Mouse (Mus musculus) kidney, postnatal 14 days (tissue): ENCODE measurements around the gene Mrps6.
A peak's percentile ranks its signal among the peaks of the same experiment; 100 is the strongest.

Experiments
- DNase-seq: peaks from one replicate; pipeline ENCODE4 v3.0.0; 2022; ENCODE audit warnings: mixed read lengths

Gene Mrps6

DNA sequence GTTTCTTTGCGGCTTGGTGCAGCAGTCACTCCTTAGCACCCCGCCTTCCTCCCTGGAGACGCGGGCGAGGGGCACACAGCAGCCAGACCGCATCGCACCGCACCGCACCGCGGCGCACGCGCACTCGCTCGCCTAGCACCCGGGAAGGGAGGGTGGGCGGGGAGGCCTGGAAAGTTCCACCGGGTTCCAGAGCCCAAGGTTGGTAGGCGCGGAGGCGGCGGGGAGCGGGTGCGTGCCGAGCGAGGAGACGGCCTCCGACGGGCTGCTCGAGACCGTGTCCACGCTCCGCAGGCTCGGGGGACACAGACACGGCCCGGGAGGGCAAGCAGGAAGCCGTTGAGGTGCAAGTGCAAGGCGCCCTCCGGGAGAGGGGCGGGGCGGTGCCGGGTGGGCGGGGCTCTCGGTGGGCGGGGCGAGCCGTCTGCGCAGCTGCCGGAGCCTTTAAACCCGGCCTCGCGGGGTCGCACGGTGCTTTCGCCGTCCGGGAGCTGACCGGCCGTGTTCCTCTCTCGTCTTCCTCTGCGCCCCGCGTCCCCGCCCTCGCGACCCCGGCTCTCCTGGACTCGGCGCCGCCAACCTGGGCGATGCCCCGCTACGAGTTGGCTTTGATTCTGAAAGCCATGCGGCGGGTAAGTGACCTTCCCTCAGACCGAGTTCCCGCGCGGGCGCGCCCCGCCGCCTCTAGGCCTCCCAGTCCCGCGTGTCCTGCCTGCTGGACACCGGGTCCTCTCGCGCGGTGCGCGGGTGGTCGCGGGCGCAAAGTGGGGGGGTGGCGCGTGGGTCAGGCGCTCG is at the start of gene Mrps6, which contains the start of the genes Gm49711 and Slc5a3:
TSS of gene Mrps6 (plus strand) at position 419 of the 792 bp plus-strand sequence.
TSS of gene Gm49711 (plus strand) at position 465 of the 792 bp plus-strand sequence.
TSS of gene Slc5a3 (plus strand) at position 471 of the 792 bp plus-strand sequence.
- DNase-seq, result peak; percentile 95

DNA sequence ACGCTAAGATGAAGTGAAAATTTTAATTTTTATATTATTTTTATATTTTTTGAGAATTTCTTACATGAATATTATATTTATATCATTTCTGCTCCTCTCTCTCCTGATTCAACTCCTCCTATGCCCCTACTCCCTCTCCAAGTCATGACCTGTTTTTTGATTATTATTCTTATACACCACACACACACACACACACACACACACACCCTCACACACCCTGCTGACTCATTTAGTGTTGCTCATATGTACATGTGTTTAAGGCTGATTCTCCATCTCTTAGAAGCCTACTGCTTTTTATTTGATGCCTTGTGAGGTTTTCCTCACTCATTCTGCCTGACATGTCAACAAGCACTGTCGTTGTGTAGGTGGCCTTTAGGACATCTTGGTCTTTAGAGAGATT is 48.5 kb upstream of the Mrps6 start:
- no peak for DNase-seq

DNA sequence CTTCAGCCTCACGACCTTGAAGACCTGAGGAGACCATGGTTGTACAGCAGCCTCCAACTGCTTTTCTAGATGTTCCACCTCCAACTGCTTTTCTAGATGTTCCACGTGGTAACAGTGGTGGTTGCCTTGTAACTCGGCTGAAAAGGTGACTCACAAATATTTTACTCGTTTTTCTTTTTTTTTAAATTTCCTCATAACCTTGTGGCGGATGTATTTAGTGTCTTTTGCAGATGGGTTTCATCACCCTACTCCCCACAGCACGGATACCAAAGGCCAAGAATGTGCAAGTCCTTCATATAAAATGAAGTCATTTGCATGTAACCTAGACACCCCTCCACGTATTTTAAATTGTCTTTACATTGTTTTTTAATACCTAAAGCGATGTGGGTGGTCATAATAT is 41.3 kb upstream of the Mrps6 start:
- no peak for DNase-seq

DNA sequence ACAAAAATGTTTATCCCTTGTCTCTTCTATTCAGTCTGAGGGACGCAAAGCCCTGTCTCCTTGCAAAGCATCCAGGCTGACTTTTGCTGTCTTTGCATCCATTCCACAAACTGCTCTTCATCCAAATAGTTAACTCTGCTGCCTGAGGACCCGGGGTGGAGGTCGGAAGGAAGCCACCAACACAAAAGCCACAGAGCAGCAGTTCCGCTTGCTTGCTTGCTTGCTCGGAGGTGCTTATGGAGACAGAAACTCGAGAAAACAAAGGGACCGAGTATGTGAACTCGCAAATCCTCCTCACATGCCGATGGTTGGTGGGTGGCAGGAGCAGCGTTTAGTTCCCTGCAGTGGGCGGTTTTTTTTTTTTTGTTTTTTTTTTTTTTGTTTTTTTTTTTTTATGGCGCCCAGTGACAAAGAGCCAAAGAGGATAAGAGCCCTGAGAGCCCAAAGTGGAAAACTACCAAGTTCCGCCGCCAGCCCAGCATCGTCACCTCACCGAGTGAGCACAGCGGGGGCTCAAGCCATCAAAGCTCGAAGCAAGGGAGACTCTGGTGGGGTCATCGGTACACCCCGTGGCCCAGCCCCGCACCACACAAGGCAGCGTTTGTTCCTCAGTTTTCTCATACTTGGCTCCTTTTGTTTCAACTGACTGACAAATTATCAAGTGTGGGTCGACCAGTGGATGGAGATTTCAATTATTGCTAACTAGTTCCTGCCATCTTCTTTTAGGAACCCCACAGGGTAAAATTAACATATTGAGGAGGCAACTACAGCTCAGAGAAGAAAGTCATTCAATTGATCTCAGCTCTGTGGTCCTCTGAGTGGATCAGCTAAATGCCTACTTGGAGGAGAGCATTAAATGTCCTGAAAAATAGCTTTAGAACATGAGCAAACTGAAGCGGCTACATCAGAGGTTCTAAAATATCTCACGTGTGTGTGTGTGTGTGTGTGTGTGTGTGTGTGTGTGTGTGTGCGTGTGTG is 38.6 kb upstream of the Mrps6 start:
- peak; percentile 74 for DNase-seq

DNA sequence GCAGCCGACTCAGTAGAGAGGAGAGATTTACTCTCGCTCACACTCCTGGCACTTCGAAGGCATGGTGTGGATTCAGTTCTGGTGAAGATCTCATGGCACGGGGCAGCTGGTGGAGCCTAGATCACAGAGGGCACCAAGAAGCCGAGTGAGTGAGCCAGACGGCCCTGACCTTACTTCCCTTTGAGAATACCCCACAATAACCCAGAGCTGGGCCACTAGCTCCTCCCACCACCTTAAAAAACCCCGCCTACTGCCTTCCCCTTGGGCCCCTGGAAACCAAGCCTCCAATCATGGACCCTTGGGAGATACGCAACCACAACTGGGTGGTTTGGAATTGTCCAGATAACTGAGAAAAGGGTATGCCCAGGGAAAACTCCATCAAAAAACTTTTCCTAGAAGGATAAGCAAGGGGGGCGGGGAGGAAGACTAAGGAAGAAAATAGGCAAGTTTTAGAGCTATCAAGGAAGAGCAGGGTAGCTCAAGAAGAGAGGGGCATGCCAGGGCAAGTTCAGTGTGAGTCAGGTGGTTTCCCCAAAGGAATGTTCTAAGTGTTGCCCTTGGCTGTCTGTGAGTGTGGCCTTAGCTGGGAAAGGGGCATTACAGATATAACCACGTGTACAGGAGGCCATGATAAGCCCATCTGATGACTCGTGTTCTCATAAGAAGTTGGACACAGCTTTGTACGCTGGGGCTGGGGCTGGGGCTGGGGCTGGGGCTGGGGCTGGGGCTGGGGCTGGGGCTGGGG is 36.2 kb upstream of the Mrps6 start:
- DNase-seq, result no peak

DNA sequence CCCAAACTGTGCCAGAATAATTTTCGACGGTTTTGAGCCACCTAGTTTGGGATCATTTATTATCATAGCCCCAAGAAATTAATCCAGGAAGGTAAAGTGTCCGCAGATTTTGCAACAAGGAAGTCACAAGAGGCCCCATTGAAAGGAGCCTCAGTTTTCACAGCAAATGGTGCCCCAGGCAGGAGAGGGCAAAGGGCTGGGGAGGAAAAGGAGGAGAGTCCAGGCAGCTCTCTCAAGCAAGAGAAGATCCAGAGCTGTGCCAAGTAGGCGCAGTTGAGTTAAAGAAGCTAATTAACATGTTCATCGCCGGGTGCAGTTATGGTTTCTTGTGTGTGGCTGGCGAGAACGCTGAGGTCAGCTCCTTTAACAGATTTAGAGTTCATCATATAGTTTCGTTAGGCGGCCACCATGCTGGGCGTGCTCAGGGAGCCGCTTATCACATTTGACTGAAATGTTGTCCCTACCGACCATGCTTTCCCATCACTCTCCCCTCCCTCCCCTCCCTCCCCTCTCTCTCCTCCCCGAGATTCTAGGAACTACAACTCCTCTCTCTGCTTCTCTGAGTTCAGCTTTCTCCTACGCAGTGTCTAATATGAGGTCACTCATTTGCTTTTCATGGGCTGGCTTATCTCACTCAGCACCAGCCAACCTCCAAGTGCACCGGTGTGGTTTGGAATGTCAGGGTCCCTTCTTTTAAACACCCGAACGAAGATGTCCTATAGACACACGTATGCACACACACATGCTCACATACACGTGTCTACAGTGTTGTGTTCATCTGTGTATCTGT is 35.4 kb upstream of the Mrps6 start:
- DNase-seq, result no peak

DNA sequence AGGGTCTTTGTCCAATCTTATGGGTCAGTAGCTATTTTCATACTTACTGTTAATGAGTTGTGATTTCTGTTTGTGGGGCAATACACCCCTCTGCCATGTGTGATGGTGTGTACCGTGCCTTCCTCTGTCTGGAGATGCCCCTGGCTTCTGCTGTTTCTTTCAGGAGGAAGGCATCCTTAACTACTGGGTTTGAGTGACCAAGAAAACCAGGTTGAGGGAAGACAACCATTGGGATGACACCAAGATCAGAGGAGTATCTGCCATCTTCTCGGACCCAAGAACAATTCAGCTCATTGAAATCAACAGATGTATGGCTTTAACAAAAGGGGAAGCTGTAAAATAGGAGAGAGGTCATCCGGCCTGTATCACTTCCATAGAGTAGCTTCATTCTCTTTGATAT is 24.8 kb upstream of the Mrps6 start:
- DNase-seq, result no peak

DNA sequence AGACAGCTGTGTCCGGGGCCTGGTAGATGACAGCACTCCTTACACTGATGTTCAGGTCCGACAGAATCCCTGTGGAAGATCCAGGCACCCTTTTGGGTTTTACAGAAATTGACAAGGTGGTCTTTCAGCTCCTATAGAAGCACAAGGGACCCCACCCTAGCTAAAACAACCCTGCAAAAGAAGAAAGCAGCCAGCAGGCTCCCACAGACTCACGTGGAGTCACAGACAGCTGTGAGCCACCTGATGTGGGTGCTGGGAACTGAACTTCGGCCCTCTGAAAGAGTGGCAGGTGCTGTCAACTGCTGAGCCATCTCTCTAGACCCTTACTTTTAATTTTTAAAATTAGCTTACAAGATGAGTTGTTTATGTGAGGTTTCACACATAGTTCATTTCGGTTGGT is 23.4 kb upstream of the Mrps6 start:
- no peak for DNase-seq

DNA sequence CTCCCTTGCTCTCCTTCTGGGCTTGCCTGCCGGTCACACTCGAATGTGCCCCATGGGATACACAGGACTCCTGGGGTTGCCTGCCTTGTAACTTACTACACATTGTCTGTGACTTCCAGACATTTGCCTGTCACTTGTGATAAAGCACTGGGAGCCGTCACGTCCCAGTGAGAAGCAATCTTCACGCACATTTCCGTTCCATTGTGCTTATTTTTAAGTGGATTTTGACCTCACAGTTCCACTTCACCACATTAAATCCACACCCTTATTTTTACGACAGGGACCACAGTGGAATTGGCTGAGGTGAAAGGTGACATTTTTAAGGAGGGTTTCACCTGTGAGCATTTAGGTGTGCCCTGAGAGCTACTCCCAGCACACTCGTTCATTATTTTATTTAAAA is 21.4 kb upstream of the Mrps6 start:
- DNase-seq, result no peak

DNA sequence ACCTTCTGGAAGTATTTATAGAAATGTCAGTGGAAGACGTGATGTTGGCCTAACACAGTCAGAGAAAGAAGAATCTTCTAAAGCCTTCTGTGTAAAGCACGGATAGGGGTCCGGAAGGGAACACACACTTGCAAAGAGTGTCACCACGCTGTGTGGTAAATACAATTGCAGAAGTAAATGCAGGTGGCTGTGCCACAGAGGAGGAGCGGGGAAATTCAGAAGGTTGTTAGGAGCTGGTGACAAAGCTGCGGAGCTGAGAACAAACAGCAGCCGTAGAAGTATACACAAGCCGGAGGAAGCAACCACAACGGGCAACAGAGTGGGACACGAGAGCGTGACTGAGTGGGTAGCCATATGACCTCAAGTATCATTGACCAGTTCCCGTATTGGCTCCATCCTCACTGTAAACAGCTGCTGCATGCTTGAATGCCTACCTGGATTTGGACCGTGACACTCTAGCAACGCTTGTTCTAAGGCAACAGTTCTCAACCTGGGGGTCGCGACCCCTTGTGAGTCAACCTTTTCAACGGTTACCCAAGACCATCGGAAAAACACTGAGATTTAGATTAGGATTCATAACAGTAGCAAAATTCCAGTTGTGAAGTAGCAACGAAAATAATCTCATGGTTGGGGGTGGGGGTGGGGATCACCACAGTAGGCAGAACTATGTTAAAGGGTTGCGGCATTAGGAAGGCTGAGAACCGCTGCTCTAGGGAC is 20.0 kb upstream of the Mrps6 start:
- peak; percentile 45 for DNase-seq

DNA sequence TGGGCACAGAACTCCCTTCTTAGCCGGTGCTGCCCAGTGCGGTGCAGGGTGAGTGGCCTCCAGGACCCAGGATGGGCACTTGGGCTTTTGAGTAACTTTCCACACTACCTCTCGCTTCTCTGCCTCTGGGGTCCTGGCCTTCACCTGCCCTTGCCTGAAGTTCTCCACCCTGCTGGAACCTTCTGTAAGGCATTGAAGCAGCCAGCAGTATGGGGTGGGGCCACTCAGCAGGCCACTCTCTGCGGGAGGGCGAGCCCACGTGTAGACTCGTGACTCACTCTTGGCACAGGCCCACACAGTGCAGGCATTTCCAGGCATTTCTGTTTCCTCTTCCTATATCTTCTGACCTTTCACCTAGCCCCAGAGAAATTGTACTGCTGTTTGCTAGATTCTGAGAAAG is 18.6 kb upstream of the Mrps6 start:
- peak; percentile 58 for DNase-seq

DNA sequence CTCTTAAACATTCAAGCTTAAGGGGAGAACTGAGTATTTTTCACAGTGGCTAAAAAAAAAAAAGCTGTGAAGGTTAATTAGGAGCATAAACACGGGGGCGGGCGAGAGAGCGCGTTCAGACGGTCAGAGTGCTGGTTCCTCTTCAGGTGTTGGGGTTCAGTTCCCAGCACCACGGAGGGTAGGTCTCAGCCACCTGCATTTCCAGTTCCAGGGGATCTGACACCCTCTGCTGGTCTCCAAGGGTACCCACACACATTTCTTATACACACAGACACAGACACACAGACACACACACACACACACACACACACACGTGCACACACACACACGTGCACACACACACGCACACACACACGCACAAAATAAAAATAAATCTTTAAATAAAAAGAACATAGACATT is 18.1 kb upstream of the Mrps6 start:
- no peak for DNase-seq

DNA sequence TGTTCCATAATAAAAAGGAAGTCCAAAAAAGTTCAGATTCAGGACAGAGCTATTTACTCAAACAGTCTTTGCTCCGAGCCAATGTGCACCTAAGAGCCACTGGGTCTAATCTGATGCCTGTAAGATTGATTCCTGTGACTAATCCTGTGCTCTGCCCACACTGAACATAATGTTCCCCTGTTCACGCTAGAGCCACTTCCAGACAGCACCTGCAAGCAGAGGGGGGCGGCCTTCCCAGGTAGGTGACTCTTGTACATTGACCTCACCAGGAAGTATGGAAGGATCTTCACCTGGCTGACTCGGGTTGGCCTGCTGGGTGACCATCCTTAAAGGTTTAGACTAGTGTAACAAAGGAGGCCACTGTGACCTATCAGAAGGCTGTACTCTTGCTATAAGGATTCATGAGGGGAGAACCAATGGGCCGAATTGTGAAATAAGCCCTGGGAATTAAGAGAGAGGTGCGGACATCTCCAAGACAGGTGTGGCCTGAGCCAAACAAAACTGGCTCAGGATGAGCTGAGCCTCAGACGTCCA is 6.2 kb upstream of the Mrps6 start:
- DNase-seq, result no peak

DNA sequence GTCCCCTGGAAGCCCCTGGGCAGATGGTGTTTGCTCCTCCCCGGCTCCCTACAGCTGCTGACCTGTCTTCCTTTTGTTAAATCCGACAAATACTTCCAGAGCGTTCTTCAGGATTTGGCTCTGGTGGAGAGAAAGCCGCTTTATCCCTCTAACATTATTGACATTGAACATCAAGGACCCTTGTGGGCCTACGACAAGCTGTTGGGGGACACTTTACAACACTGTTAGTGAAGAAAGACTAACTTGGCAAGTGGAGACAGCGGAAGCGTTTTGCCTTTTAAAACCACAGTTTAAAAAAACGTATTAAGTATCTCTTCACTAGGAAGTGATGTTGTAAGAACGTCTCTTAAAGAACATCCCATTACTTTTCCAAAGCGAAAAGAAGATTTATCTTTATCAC is 5.5 kb upstream of the Mrps6 start:
- DNase-seq, result no peak

DNA sequence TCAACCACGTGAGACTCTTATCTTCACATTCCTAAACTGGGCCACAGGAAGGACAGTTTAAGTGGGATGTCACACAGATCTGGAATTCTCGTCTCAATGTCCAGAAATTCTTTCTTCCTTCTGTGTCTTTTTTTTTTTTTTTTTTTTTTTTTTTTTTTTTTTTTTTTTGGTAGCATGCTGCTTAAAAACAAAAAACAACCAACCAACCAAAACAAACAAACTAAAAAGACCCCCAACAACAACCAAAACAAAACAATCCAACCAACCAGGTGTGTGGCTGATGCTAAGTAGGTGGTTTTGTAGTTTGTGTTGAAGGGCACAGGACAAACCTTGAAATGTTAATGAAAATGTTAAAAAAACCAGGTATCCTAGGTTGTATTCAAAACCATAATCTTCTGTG is 1.4 kb upstream of the Mrps6 start:
- DNase-seq, result no peak

DNA sequence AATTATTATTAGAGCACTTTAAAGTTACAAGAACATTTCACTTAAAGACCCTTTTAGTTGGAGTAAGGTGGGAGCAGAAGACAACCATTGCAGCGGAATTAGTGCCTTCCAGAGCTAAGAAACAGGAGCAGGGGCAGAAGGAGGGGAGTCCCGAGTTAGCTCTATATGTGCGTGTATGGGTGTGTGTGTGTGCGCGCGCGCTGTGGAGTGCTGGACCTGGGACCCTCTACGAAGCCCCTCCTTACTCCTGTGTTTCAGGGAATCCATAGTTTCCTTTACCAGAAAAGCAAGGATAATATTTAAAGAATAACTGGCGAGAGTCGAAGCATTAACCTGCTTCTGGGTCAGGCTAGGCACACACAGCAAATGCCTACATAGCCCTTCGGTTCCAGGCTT is 616 bp upstream of the Mrps6 start:
- peak; percentile 24 for DNase-seq

DNA sequence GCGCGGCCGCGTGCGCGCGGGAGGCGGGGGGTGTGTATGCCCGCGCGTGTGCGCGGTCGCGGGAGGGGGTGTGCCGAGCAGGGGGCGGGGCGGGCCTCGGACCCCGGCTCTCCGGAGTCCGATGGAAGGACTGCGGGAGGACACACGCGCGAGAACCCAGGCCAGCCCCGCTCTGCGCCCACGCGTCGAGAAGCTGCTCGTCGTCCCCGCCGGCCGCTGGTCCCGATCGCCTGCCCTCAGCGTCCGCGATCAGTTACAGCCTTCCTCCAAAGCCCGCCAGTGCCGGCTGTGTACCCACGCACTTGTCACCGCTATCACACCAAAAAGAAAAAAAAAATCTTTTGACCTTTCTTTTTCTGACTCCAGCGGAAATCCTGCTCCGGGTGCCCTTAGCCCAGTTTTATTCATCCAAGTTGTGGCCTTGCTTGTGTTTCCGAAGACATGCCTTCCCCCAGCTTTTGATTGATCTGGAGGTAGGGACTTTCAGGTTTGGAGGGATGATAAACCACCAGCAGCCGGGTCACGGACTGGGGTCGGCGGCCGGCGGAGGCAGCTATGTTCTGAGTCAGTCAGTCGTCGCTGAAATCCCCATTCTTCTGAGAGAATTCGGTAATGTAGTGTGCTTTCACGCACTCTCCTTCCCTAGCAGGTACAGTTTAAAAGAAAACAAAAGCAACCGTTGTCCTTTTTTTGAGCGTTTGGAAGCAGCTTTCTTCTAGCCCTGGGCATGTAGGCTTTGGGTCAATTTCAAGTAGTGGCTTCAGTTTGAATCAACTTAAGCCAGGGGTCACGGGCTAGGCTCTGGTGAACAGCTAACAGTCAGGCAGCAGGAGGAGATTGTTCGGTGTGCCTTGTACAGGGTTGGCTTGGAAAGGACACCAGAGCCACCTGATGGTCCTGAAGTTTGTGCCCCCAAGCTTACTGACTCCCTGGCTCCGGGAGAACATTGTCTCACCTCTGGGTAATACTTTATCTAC is 862 bp downstream of the Mrps6 start:
- DNase-seq, result no peak

DNA sequence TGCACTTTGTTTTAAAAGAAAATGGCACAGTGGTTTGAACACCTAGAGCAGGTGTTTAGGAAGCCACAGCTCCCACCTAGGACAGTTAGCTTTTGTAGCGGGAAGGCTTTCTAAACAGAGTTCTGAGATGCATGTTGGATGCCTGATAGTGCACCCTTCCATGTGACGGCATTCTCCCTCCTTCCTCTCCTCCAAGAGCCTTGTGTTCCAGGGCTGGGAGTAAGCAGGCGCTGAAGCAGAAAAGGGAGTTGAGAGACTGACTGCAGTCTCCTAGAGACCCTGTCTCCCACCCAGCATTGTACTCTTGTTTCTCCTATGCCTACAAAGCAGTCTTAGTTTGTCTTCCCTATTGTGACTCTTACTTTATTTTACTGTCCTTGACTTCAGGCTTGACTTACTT is 2.1 kb downstream of the Mrps6 start:
- DNase-seq, result no peak

DNA sequence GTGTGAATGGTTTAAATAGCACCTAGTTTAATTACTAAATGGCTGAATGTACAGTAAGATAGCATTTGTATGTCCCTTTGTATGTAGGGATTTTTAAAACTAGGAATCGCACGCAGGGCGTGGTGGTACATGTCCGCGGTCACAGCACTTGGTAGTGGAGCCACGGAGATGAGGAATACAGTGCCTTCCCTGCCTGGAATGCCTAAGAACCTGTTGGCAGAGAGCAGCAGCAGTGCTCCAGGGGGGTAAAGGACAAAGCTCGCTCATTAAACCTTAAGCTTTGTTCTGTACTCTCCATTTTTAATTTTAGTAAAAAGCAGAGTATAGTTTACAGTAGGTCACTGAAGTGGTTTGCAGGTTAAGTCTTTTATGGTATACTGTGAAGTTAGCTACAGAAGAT is 3.5 kb downstream of the Mrps6 start:
- peak; percentile 38 for DNase-seq

DNA sequence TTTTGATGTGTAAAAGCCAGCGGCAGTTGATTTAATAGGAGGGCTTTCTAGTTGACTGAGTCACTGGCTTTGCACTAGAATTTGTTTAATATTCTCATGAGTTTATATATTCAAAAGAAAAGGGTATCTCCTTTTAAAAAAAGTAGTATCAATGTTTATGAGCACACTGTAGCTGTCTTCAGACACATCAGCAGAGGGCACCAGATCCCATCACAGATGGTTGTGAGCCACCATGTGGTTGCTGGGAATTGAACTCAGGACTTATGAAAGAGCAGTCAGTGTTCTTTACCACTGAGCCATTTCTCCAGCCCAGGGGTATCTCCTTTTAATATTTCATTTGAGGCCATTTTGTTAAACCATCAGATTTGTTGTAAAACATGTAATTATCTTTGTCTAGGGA is 4.8 kb downstream of the Mrps6 start:
- DNase-seq, result no peak
